Mouse (Mus musculus) gastrocnemius, adult 8-10 months (tissue): Measurements from ENCODE around the gene Safb2. TPM values are rescaled to one million over a fixed set of nuclear protein-coding genes. Genes with fewer than 3 reads are reported as not detected.
A peak's percentile ranks its signal among the peaks of the same experiment; 100 is the strongest.

Source experiments
- DNase-seq, 2 experiments: peaks; one replicate each; pipeline ENCODE4 v3.0.0; 2022; ENCODE audit warnings: low spot score in 2 of 2
- total RNA-seq, 4 experiments: library from RNA; stranded (reverse); gene quantifications; 2 replicates each; pipeline ENCODE4 v1.2.4; 2022

Gene Safb2
- total RNA-seq, 4 experiments from 2014 or later = 19.7 to 30.7 (median 25.9) TPM

DNA sequence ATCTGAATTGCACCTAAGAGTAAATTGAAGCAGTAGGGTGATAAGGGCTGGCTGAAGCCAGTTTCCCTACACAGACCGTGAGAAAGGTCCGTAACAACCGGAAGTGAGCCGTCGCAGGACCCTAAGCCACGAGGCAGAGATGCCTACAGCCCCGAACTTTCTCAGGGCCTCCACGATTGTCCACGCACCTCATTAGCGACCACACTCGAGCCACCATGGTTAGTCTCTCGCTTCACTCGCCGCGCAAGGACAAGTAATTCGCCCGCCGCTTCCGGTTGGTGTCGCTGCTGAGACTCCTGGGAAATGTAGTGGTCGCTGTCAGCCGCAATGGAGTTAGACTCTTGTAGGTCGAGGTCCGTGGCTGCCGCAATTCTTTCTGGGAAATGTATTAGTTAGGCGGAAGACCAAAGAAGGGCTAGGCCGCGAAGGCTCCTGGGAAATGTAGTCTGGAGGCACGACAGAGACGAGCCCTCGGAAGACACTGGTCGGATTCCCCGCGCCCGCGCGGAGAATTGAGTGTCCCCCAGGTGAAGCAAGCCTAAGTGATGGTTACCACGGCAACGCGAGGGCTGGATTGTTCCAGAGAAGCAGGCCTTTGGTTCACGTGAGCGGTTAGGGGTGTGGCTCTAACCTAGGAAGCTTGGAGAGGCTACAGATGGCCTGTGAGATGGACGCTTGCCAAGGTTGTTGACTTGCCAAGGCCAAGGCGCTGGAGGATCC is 25.2 kb upstream of the Safb2 start, which contains the start of gene 2410015M20Rik:
TSS of gene 2410015M20Rik (minus strand) at position 320 of the 720 bp plus-strand sequence.
- DNase-seq = peak; percentile 95

DNA sequence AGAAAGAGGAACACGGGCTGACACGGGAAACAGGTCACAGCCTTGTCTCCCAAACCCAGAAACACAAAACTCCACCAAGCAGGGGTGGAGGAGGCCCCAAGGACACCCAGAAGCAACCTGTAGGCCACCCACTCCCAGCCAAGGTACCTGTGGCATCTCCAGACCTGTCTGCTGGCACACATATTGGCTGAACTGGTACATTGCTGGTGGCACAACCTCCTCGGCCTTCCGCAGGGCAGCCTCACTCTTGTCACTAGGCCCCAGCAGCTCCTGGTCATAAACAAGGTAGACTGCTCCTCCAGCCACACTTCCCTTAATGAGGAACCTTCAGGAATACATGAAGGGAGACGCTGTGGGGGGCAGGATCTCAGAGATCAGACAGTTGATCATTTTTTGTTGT is 24.3 kb upstream of the Safb2 start:
- no peak for DNase-seq

DNA sequence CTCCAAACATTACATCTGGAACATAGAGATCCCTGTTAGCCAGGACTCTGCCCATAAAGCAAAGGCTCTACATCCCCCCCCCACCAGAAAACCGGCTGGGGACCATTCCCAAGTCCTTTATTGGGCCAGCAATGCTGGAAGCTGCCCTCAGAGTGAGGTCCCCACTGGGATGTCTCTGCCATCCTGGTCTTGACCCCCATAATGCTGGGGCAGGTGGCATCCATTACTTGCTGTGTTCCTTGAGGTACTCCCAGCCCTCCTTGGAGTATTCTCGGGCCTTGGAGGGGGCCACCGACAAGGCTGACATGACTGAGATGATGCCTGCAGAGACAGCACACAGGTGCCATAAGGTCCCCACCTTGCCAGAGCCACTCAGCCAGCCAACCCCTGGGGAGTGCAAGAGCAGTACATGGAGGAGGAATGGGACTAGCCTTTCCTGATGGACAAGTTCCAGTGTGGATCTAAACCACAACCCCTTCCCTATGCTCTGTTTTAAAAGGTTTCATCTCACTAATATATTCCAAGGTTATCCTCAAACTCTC is 23.2 kb upstream of the Safb2 start:
- no peak for DNase-seq

DNA sequence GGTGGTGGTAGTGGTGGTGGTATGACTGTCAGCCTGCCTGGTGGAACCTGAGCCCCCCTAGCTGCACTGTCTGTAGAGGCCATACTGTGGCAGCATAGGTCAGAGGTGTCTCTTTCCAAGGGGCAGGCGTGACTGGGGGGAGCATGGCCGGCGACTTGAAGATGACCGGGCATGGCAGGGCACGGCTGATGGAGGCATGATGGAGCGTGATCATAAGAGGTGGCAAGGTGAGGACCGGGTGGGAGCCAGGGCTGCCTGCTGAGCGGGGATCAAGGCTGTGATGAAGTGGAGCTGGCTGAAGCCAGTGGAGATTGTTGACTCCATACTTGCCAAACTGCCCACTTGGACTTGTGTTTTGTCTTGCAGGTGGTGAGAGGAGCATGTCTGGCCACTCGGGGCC is 21.0 kb upstream of the Safb2 start:
- DNase-seq = no peak

DNA sequence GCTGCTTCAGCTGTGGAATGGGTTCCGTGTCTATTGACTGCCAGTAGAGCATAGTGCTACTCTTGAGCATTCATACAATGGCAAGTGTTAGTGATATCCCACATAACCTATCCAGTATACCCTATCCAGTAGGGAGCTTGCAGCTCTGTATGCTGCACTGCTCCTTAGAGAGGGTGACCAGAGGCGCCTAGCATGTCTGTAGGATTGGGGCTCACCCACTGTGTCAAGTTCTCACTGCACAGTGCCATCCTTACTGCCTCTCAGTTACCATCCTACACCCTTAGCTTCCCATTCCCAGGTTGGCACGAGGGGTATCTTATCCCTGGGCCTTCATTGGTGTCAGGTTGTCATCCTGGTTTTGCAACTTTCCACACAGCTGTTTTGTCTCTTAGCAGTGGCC is 20.0 kb upstream of the Safb2 start:
- no peak for DNase-seq

DNA sequence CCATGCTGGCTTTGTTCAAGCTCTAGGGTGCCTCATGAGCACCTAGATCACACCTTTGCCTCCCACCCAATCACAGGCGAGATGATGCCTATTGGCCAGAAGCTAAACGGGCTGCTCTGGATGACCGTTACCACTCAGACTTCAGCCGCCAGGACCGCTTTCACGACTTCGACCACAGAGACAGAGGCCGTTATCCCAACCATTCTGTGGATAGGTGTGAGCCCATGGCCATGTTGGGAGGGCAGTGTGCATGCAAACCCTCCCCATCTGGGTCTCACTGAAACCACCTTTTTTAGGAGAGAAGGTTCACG is 19.6 kb upstream of the Safb2 start:
- no peak for DNase-seq

DNA sequence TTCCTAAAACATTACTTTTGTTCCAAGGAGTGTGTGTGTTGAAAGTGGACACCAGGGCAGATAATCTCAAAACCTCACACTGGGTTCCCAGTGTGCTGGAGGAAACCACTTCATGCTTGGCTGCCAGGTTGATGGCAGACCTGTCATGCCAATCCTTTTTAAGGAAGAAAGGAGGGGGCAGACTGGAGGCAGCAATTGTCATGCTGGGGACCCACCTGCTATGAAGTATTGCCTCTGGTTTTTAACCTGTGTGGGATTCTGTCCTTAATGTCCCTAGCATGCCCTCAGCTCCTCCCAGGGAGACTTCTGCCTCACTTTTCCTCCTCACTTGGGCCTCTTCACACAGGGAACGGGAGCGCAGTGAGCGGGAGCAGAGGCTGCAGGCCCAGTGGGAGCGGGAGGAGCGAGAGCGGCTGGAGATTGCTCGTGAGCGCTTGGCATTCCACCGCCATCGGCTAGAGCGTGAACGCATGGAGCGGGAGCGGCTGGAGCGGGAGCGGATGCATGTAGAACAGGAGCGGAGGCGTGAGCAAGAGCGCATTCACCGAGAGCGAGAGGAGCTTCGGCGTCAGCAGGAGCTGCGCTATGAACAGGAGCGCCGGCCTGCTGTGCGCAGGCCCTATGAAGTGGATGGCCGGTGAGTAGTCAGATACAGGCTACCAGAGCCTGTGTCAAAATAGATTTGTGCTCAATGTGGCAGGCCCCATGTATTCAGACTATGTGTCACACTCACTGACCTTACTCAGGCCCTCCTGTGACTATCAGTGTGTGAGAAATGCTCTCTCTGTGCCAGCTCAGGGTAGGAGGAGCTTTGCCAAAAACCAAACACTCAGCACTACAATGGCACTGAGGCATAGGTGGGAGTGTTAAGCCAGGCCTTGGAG is 19.0 kb upstream of the Safb2 start:
- no peak for DNase-seq

DNA sequence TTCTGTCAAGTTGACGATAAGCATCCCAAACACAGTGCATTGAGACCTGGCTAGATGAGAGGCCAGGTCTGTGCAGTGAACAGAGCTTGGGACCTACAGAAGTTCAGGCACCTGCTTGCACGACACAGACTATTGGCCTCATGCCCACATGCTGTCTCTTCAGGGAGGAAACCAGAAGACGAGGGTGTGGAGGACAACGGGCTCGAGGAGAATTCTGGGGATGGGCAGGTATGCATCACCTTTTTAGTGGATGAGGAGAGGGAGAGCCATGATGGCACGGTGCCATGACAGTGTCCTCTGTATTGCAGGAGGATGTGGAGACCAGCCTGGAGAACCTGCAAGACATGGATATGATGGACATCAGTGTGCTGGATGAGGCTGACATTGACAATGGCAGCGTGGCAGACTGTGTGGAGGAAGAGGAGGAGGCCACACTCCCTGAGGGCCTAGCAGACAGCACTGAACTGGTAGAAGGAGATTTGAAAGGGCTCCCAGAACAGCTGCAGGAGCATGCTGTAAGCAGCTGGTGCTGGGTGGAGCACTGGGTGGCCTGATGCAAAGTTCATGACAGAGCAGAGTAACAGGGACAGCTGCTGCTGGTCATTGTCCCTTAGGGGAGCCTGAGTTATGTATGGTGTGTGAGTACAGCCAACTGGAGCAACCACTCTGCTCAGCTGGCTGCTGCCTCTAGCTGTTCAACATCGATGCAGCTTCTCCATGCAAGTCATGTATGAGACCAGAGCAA is 9.3 kb upstream of the Safb2 start:
- no peak for DNase-seq

DNA sequence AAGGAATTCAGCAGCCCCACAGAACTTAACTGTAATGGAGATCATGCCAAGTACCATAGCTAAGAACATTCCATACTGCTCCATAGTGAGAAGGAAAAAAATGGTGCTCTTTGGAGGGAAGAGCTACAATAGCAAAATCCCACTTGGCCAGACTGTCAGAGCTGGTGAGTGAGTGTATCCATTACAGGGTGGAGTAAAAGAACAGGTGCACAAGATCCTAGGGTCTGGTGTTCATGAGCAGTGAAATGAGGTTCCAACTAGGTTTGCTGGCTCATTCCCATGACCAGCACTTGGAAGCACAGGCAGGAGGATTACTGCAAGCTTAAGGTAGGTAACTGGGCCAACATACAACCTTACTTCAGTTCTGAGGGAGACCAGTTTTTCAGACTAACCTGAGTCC is 8.2 kb upstream of the Safb2 start:
- DNase-seq = no peak

DNA sequence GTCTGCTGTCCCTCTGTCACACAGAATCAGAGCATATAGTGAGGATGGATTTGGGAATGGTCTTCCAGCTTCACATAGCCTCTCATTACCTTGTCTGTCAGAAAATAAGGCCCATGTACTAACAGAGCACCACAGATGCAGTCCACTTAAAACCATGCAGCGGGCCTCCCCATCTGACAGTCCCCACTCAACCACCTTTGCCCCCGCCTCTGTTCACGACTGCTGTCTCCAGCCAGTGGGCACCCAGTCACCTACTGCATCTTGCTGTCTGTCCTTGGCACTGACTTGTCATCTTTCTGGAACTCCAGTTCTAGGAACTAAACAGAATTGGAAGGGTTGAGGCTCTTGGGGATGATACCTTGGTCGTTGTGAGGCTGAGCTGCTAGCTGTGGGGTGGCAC is 4.5 kb upstream of the Safb2 start:
- DNase-seq = no peak

DNA sequence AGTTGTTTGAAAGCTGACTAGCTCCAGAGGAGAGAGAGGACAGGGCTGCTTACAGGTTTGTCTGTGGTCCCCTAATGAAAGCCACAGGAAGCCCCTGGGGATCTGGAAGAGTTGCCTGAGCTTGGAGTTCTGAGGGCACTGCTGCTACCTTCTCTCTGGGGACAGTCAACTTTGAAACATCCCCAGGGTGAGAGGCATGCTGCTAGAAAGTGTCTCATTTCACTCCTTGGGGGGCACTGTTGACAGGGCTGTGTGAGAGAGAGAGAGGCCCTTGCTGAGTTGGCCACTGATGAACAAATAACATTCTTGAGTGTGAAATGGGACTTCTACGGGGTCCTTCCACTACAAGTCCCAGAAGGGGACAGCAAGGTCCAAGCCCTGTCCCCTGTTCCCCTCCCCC is 3.4 kb upstream of the Safb2 start:
- no peak for DNase-seq

DNA sequence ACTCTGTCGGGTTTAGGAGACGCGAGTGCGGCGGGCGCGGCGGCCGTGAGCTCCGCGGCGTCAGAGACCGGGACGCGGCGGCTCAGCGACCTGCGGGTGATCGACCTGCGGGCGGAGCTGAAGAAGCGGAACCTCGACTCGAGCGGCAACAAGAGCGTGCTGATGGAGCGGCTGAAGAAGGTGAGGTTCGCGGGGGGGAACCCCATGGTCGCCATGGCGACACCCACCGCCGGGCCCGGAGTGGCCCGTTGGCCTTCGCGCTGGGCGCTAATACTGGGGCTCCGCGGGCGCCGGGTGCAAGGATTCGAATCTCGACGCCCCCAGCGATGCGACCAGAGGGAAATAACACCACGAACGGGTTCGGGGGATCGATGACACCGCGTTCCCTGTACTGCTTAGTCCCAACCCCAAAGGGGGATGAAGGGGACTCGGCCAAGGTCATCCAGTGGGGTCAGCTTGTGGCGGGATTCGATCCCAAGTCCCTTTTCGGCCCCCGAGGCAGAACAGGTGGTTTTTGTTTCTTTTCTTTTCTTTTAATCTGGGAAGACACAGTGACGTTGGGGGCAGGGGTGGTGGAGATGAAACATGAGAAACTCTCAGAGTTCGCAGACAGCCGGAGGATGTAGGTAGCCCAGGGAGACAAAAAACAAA is 911 bp upstream of the Safb2 start:
- peak in 1 of 2 experiments; percentile 44 for DNase-seq

DNA sequence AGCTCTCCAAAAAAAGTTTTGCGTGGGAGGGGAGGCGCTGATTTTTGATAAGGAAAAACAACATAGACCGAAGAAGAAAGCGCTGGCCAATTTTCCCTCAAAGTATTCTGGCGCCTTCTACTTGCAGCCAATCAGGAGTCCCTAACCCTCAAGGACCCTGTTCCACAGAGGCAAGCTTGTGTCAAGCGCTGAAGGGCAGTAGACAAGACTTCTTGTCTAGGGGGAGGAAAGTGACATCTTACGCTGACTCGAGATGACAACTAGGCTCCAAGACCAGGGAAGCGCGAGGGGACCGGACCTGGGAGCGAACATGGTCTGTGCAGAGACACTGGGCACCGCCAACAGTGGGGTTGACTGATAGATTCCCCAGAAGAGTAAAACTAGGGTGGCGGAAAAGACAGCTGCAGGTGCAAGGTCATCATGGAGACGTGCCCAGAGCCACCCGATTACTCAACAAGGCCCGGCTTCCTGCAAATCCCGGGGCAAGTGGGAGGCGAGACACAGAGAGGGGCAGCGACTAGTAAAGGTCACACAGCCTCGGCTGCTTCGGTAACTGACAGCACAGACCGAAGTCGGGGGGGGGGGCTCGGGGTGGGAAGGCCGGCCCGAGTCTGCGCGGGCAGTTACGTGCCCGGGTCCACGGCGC is 651 bp downstream of the Safb2 start:
- DNase-seq = peak; percentile 43 to 64

DNA sequence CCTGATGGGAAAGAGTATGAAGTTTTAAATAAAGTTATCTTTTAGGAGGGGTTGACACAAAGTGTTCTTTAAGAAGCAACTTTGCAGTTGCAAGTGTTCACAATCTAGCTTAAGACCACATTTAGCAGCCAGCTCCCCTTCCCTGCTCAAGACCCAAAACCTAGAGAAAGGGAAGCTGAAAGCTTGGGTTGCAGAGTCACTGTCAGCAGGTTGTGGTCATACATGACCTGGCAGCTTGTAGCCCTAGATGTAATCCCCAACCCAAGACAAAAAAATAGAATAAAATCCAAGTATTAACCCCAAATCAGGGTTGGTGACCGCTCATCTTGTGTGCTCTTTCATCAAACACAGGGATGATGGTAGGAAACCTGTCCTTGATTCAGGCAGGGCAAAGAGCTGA is 1.3 kb downstream of the Safb2 start:
- no peak for DNase-seq

DNA sequence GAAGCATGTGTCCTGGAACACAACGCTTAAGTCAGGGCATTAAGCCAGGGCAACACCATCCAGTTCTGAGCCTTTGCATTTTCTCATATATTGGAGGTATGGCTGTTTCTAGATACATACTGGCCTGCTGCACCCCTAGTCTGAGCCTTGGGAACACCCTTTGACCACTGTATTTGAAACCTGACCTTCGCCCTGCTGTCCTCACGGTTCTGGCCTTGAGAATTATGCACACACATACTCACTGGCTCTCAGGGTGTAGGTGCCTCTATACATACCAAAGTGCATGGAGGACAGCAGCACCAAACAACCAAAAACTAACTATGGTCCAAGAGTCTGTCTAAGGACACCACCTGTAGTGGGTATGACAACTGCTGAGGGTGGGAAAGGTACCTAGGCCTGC is 11.4 kb downstream of the Safb2 start:
- DNase-seq = no peak

DNA sequence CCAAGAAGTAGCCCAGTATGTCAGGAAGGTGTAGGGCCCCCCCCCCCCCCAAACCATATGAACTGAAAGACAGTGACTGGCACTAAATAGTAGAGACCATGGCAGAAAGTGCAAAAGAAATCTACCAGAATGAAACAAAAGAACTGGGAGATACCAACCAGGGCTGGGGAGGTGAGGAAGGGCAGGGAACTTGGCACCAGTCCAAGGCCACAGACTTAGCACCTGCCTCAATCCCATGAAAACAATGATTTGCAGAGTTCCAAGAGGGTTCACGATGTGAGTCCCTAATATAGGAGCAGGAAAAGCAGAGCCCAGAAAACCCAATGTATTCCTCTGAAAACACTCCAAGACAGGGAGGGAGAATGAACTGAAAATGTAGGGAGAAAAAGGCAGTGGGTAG is 12.2 kb downstream of the Safb2 start:
- no peak for DNase-seq

DNA sequence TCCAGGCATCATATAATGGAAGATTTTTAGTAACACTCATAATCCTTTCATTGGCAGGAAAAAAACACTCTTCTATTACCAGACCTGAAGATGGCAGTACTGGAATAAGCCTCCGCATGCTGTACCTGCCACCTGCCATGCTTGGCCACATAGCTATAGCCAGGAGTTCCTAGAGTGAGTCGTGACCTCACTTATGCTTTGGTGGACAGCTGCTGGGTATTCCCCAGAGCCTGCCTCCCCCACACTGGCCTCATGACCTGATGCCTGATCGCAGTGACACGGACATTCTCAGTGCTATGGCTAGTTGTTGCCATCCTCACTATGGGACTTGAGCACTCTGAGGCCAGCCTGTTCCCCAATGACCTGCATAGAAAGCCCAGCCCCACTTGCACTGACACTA is 14.1 kb downstream of the Safb2 start:
- no peak for DNase-seq

DNA sequence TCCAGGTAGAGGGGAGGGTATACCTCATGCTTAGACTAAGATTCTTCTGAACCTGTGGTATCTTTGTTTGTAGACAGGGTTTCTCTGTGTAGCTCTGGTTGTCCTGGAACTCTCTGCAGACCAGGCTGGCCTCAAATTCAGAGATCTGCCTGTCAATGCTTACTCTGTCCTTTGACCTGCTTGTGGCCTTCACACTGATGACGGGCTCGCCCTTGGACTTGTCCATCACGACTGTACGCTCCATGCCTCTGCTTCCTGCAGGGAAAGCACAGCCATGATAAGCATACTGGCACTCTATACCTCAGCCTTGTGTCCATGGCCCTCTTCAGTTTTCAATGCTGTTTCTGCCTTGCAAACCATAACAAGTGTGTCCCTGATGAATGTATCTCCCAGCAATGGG is 17.0 kb downstream of the Safb2 start:
- no peak for DNase-seq

DNA sequence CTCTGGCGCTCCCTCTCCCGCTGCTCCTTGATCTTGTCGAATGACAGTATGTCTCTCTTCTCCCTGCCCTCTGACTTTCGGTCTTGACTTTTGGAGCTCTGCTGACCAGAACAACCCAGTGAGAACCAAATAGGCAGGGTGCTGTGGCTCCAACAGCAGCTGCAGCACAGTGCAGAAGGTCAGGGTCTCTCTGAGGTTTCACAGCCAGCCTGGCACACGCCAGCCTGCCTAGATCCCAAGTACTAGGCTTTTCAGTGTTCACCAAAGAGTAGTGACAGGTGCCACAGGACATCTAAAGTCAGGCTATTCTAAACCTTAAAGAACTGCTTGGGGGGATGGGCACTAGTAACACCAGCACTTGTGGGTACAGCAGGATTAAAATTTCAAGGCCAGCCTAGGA is 17.5 kb downstream of the Safb2 start:
- no peak for DNase-seq

DNA sequence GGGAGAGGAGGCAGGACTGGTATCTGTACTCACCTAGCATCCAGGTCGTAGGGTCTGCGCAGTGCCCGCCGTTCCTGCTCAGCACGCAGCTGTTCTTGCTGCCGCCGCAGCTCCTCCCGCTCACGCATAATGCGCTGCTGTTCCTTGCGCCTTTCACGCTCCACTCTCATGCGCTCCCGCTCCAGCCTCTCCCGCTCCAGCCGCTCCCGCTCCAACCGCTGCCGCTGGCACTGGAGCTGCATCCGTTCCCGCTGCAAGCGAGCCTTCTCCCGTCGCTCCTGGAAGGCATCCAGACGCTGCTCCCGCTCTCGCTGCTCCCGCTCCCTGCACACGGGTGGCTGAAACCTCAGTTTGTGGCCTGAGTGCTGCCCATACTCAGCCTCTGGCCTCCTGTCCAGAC is 18.1 kb downstream of the Safb2 start:
- DNase-seq = no peak

DNA sequence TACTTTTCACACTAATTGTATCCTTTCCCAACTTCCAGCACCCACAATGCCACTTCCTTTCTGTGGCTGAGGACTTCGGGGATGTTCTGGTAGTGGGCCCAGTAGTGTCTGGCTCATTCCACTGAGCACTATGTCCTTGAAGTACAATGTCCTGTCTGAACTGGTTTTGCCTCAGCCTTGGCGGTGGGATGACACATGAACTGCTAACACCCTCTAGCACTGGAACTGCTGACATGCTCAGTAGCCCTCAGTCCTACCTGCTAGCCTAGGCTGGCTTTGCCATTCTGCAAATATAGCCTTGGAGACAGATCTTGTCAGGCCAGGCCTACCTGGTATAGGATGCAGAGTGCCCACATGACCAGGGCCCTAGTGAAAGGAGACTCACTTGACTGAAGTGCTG is 22.5 kb downstream of the Safb2 start:
- no peak for DNase-seq
